Mouse (Mus musculus) spleen, adult 2 months (tissue): Measurements from ENCODE around the gene Slc2a6.

Source experiments
- CTCF ChIP-seq: fragments of 200-500 bp; IDR thresholded peaks from 2 replicates; pipeline ENCODE4 v1.5.1; 2011; ENCODE audit warnings: mild to moderate bottlenecking, inconsistent platforms; ENCODE audit not compliant: insufficient read depth, insufficient read length, insufficient replicate concordance; ENCODE audit errors: extremely low read depth
- POLR2A ChIP-seq: fragments of 200-500 bp; IDR thresholded peaks from 2 replicates; pipeline ENCODE4 v1.6.1; 2011; ENCODE audit warnings: low read depth, low read length, inconsistent platforms

DNA sequence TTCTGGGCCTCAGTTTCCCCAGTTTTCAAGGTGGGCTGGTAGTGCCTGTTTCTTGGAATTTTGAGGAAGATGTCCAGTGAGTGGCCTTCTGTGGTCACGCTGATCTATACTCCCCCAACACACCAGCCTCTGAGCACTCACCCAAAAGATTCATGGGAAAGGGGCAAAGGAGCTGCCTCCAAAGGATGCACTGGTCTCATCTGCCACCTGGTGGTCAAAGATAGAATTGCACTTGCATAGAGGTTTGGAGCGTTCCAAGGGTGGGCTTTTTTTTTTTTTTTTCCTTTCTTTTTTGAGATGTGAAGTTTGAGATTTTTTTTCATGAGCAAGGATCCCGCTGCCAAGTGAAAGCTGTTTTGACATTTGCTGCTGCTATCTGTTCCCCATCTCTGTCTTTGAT is 10.8 kb upstream of the Slc2a6 start:
- TF ChIP-seq CTCF, result peak; percentile 82; the same call in 1 of the 2 replicates
- TF ChIP-seq POLR2A, result no peak
